25 mouse cellular contexts compared by ENCODE assay signal in the genomic region with DNA sequence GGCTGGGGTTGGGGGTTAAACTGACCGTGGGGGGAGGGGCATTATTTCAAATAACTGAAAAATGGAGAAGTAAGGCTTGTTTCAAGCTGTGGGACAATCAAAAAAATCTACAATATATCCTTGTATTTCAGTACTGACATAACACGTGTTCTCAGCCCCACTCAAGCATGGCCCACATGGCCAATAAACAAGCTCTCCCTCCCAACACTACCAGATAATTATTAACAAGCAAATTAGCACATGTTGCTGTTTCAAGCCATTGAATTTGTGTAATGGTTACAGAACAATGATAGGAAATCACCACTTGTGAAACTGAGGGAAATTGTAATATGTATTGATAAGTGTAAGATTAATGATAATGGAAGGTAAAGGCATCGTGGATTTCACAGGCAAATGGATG. TPM values are rescaled to one million over a fixed set of nuclear protein-coding genes. Genes with fewer than 3 reads are reported as not detected.
A peak's percentile ranks its signal among the peaks of the same experiment; 100 is the strongest.
DNase-seq lines count a peak whose midpoint lies in the region; ATAC-seq and TF ChIP-seq lines count a peak whose summit lies in the region.
"Had no signal": no experiment of that assay in that cellular context is flagged by ENCODE, and none has a peak within 500 bp of the region (broad histone marks: within the 10 kb centered on the region; RNA-seq: fewer than 3 reads in every experiment).

No protein-coding gene starts in this region.

- 57% methylated on average over 3 of the region's 3 CpGs for WGBS in kidney, postnatal 0 days

- H3K27ac ChIP-seq in kidney, postnatal 0 days = no peak overlapping the region
- H3K27ac ChIP-seq: embryonic facial prominence, embryonic 10.5 days; embryonic facial prominence, embryonic 13.5 days; forebrain, embryonic 12.5 days; forebrain, embryonic 15.5 days; hindbrain, embryonic 10.5 days; hindbrain, embryonic 13.5 days had no signal

- no peaks in the 10 kb centered on the region for H3K36me3 ChIP-seq in kidney, postnatal 0 days (ENCODE audit: insufficient read depth, low read length)
- H3K36me3 ChIP-seq: embryonic facial prominence, embryonic 10.5 days; embryonic facial prominence, embryonic 13.5 days; forebrain, embryonic 12.5 days; forebrain, embryonic 15.5 days; hindbrain, embryonic 10.5 days; hindbrain, embryonic 13.5 days had no signal

- peak; percentile 9 for DNase-seq in kidney, adult 11 months
- no peak for DNase-seq in kidney, postnatal 10 days
- peak; percentile 15 for DNase-seq in kidney, postnatal 0 days (ENCODE audit: low spot score)
- DNase-seq in kidney, adult 18-20 months = no peak
- DNase-seq in A20 (ENCODE audit: low read depth, low spot score) = peak; percentile 26
- DNase-seq in cerebellum, postnatal 10 days = no peak
- DNase-seq: adrenal gland, adult 2 months; adrenal gland, postnatal 14 days; cerebellum, adult 11 months; cerebellum, adult 2 months; cerebellum, adult 9-11 months; cerebellum, postnatal 36 days; embryo, embryonic 11 days; gastrocnemius, postnatal 25 days; heart, postnatal 36 days had no signal

- no peak for ATAC-seq in kidney, postnatal 0 days (replicated peaks; ENCODE audit: low FRiP score, low read depth)
- ATAC-seq: CD4-positive, CD25-positive, alpha-beta regulatory T cell, adult 4 months; forebrain, embryonic 15.5 days; hindbrain, embryonic 16.5 days had no signal

- no peaks in the 10 kb centered on the region for H3K9me3 ChIP-seq in kidney, postnatal 0 days (replicated peaks; ENCODE audit: low read length)
- H3K9me3 ChIP-seq: embryonic facial prominence, embryonic 10.5 days; embryonic facial prominence, embryonic 13.5 days; forebrain, embryonic 12.5 days; forebrain, embryonic 15.5 days; hindbrain, embryonic 10.5 days; hindbrain, embryonic 13.5 days had no signal

- H3K27me3 ChIP-seq in kidney, postnatal 0 days (ENCODE audit: insufficient read depth, low read length) = no peaks in the 10 kb centered on the region
- H3K27me3 ChIP-seq: embryonic facial prominence, embryonic 13.5 days; forebrain, embryonic 12.5 days; forebrain, embryonic 15.5 days; hindbrain, embryonic 13.5 days had no signal

- TF ChIP-seq CTCF in kidney, postnatal 0 days (IDR thresholded peaks at IDR 0.05; ENCODE audit: low read depth) = no peak

- H3K9ac ChIP-seq in kidney, postnatal 0 days (ENCODE audit: low read depth, low read length) = no peak overlapping the region
- H3K9ac ChIP-seq: embryonic facial prominence, embryonic 13.5 days; forebrain, embryonic 12.5 days; forebrain, embryonic 15.5 days; hindbrain, embryonic 13.5 days had no signal

- no peak overlapping the region for H3K4me3 ChIP-seq in kidney, postnatal 0 days (replicated peaks; ENCODE audit: low read depth, low read length)
- H3K4me3 ChIP-seq: embryonic facial prominence, embryonic 10.5 days; embryonic facial prominence, embryonic 13.5 days; erythroblast, embryonic 14.5 days; forebrain, embryonic 12.5 days; forebrain, embryonic 15.5 days; hindbrain, embryonic 10.5 days; hindbrain, embryonic 13.5 days had no signal

- H3K4me2 ChIP-seq in kidney, postnatal 0 days (ENCODE audit: low read length) = no peak overlapping the region
- H3K4me2 ChIP-seq: embryonic facial prominence, embryonic 13.5 days; forebrain, embryonic 12.5 days; forebrain, embryonic 15.5 days; heart, embryonic 11.5 days; hindbrain, embryonic 13.5 days had no signal

- H3K4me1 ChIP-seq in kidney, postnatal 0 days (replicated peaks; ENCODE audit: insufficient read depth, low read length) = no peaks in the 10 kb centered on the region
- H3K4me1 ChIP-seq: embryonic facial prominence, embryonic 10.5 days; embryonic facial prominence, embryonic 13.5 days; forebrain, embryonic 12.5 days; forebrain, embryonic 15.5 days; hindbrain, embryonic 10.5 days; hindbrain, embryonic 13.5 days had no signal

RNA-seq across cellular contexts. Expression of a gene that starts 8.5 kb away (rescaled TPM):
- polyA plus RNA-seq in kidney, postnatal 0 days (2015; fragmentation: Nextera tagmentation; extraction: Ambion mirVana) = 28.1 and 28.7 TPM in 2 replicates

Comparison
In these comparisons a context has a peak if more than half of its experiments do, and no peak if none do; other contexts are left out.
1. DNase-seq: peak in kidney, adult 11 months (single experiment), kidney, postnatal 0 days (single experiment) and A20 (single experiment); none in kidney, postnatal 10 days (single experiment), kidney, adult 18-20 months (single experiment) and cerebellum, postnatal 10 days (0 of 2).